Mouse (Mus musculus) MN1 (cell line): ENCODE measurements at regions not wholly inside any gene's neighbourhood (a gene's known extent, or its start where the extent isn't known, plus 50 kb on each side); places are given as distances from the start of the nearest gene placed in this dataset.

Experiments used
- DNase-seq: peaks from one replicate; pipeline ENCODE4 v3.0.0-alpha.2; 2016; ENCODE audit warnings: low spot score

DNA sequence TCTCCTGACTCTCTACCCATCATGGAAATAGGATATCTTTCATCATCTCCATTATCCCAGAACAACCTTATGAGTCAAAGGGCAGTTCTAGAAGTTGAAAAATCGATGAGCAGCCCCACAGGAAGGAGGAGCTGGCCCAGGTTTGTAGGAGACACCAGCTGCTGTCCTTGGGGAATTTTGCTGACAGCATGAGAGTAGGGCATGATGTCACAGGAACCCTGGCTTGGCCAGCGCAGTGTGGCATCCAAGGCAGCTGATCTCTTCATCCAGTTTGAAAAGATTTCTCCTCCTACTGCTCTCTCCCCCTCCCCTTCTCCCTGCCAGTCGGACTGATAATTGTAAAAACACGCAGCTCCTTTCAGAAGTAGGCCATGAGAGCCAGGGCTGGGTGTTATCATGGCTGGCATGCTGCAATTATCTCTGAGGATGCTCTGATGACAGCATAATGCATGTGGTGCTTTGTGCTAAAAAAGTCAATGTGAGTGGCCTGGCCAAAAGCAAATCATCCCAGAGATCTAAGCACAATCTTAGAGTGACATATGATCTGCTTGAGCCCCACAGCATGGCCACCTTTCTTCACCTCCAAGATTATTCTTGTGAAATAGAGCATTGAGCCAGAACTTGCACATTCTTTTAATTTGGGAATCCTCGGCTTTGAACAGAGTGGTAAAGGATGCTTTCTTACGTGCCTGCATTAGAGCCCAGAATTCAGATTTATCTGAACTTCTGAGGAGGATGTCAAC, 54.2 kb downstream of the Gjd2 start:
- DNase-seq = peak; percentile 62

DNA sequence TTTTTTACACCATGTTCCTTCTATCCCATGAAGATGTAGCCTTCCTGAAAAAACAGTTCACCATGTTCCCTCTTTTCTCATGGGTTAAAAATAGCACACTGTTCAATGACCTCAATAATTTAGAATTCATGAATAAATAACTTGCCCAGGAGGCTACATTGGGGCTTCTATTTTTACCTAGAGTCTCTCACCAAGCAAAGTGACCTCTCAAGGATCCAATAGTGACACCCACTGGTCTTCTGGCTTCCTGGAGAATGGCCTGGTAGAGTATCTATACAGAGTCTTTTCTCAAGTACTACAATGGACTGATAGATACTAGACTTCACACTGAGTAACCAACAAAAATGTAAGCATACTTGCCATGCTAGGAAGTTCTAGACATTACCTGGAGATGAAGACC, 60.9 kb downstream of the Gjd2 start:
- no peak for DNase-seq

DNA sequence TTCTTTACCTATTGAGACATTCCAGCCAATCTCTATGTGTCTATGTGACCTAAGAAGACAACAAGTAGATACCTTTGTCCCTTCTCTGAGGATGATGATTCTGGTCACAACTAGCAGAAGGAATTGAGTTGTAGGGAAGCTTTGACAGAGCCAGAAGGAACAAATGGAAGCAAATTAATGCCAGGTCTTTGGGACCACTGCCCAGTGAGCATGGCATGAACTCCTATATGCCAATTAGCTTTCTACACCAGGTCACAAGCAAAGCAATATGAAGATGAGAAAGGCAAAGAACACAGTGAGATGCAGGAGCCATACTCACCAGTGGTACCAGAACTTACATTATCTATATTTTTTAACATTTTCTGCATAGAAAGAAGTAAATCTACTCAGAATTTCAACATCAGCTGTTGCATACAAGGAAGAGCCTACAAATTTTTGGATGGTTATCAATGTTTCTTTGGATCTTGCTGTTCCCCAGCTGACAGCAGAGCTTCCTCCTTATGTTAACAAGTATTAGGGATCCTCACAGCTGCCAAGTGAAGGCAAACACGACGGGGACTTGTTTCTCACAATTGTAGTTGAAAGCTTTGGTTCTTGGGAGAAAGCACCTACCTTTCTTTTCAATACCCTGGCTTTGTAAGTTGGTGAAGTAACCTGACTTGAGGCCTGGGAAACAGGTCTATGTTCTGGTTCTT, 64.0 kb downstream of the Gjd2 start:
- DNase-seq = no peak

DNA sequence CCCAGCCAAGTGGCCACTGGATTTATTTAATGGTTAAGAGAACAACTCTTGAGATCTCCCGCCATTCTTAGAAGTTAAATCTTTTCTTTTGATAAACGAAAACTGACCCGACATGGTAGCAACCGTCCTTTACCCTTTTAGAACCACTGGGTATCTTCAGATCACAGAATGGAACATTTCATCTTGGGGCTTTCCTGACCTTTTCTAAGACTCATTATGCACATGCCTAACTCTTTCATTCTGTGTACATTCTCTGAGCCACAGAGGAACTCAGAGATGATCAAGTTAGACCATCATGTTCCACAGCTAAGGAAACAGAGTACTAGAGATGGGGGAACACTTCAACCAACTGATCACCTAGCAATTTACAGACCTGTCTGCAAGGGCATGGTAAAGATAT, 81.7 kb downstream of the Gjd2 start:
- DNase-seq = no peak

DNA sequence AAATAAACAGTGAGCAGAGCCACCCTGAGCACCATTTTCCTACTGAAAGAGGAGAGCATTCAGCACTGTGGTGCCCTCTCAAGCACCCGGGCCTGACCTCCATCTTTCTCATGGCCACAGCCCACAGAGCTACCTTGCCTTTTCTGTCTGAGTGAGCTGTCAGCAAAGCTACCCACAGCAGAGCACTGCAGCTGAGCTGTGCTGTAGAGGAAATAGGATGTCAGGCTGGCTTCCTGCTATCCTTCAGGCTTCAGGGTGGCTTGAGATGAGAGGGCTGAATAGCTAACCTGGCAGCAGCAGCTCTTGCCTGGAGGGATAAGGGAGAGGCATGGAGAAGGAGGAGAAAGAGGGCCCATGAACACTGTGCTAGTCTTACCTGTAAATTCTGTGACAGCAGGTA, 82.5 kb downstream of the Gjd2 start:
- DNase-seq = no peak

DNA sequence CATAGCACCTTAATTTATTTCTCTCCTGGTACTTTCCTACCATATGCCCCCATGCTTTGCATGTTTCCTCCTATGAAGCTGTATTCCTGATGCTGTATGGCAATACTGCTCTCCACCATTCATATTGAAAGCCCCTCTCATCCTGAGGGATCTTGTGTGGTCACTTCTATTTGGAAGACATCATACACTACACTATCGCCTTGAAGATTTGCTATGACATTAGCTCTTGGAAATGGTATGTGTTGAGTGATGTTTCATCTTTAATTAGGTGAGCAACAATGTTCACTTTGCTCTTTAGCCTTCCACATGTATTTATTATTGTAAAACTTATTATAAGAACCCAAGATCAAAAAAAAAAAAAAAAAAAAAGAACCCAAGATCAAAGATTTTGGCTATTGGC, 81.2 kb upstream of the Arhgap11a start:
- DNase-seq = no peak

DNA sequence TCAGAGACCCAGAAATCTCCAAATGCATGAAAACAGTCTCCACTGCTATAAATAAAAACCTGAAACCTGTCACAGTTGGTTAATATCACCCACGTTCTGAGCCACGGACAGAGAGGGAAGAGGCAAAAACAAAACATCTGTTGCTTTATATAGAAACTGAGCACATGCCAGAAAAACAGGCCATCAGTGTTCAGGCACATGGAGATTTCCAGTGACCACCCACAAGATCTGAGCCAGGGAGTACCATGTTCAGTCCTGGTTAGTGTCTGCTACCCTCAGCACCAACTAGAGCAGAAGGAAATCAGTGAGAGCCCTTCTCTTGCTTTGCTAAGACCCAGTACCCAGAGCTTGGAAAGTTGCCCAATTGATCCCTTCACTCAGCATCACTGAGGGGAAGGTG, 75.7 kb upstream of the Arhgap11a start:
- no peak for DNase-seq

DNA sequence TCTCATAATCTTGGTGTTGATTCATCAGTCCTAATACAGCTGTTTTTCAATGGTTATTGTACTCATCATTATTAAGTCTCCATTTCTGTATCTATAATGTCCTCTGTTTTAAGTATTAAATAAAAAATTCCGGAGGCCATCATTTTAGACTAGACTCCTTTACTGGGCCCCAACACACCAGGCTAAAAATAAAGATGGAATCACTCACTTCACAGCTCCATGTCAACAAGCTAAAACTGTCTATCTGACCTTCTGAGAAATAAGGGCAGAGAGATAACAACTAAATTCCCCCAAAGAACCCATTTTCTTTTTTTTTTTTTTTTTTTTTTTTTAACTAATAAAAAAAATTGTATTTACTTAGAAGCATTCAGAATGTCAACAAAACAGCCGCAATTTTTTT, 70.5 kb upstream of the Arhgap11a start:
- DNase-seq = no peak

DNA sequence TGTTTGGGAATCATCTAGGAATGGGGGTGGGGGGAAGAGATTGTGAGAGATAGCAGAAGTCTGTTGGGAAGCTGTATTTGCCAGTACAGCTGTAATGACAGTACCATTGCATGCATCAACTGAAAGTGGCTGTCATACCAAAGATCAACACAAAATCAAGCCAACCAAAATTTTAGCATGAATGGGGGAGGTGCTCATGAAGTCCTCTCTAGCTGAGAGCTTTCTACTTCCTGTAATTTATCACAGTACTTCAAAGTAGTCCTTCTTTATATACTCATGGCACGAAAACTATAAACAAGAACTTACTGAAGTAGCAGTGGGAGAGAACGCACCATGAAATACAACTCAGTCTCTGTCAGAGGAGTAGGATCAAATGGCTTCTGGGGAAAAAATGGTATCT, 65.8 kb upstream of the Arhgap11a start:
- no peak for DNase-seq

DNA sequence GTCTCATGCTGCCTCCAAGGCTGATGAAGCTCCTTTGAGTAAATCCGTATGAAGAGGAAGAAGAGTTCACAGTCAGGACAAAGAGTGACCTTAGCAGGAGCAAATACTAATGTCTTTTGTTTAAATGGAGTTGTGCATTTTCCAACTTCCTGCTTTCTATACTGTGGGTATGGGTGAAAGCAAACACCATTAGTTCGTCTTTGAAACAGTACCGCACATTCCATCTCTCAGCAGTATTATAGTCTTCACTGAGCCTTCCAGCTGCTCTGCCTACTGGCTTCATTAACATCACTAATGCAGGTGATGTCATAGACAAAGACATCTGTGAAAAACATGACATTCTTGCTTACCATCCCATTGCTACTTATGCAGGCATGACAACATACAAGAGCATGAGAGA, 62.7 kb upstream of the Arhgap11a start:
- no peak for DNase-seq

DNA sequence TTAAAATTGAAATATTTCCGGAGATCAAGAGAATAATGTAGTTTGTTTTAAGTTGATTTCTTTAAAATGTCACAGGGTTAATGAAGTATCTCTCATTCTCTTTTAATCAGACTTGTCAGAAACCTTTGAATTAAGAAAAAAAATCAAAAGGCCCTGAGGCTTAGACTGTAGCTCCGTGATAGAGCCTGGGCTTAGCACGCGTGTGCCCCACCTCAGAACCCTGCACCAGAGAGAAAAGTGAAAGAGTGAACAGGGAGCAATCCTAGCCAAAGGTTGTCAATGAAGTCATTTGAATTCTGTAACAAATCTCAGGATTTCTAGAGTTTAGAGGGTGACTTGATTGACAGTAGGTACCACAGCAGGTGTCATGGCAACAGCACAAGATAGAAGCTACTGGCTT, 61.0 kb upstream of the Arhgap11a start:
- no peak for DNase-seq

DNA sequence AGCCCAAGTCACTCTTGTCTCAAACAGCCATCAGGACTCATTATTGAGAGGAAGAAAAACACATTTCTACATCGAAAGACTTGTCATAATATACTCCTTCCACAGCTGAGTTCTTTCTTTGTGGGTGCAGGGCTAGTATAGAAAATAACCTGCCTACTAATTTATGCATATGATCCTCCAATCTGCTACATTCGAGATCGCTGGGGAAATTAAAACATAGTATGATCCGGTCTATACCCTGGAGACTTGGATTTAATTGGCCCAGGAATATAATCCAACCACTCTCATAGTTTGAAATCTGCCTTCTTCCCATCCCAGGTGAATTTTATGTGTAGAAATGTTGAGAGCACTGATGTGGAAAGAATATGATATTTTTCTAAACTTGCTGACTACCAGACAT, 60.2 kb upstream of the Arhgap11a start:
- DNase-seq = no peak

DNA sequence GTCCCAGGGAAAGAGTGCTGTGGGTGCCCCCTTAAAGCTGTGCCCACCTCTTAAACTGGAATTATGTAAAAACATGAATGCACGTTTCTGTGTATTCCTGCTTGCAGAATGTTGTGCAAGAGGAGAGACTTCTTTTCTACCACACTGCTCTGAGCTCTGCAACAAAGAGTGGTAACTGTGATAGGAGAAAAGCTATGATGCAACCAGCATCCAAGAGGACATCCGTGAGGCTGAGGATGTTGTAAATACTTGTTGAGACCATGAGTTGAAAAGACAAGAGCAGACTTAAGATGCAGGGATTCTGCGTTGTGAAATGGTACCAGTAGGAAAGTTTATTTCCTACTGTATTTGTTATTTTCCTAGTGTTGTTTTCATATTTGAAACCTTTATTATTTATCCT, 56.0 kb upstream of the Arhgap11a start:
- peak; percentile 21 for DNase-seq

DNA sequence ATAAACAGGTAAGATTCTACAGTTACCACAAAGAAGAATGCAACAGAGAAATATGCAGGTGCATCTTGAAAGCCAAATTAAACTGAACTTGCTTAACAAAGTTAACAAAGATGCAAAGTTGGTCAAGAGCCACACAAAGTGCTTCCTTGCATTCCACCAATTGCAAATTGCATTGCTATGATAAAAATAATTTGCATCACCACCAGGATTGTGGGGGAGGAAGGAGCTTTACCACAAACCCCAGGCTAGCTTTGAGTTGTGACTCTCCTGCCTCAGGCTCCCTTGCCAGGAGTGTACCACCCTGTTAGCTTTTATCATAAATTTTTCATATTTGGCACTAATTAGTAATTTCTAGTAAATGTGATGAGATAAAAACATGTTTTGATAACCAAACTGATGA, 55.4 kb upstream of the Arhgap11a start:
- DNase-seq = no peak

DNA sequence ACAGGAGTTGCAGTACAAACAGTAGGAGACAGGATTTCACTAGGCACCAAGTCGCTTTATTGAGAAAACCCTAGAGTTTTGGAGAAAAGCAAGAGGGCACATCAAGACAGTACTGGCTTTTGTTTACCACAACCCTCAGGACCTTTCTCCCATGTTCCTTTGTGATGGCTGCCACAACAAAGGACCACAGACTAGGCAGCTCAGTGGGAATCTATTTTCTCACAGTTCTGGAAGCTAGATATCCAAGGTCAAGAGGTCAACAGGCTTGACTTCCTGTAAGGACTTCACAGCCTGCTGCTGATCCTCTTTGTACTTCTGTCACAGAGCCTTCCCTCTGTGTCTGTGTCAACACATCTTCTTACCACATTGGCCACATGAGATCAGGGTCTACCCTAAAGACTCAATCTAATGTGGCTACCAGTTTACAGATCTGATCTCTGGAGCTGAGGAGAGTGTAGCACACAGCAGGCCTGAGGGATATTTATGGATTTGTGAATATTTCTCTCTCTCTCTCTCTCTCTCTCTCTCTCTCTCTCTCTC, 54.6 kb upstream of the Arhgap11a start:
- no peak for DNase-seq

DNA sequence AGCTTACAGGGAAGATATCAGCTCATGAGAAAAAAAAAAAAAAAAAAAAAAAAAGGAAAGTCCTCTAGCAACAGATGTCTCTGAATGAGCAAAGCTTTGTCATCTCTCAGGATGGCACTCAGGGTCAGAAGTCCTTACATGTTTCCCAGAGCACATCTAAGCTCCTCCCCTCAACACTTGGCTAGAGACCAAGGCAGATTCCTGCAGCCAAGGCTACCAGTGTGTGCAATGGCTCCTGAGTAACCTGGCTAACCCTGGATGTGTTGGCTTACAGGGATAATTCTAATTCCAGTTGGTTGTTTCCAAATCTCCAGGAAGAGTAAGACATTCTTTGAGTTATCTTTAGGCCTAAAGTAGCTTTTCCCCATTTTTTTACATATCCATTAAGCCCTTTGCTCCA, 53.9 kb upstream of the Arhgap11a start:
- no peak for DNase-seq

DNA sequence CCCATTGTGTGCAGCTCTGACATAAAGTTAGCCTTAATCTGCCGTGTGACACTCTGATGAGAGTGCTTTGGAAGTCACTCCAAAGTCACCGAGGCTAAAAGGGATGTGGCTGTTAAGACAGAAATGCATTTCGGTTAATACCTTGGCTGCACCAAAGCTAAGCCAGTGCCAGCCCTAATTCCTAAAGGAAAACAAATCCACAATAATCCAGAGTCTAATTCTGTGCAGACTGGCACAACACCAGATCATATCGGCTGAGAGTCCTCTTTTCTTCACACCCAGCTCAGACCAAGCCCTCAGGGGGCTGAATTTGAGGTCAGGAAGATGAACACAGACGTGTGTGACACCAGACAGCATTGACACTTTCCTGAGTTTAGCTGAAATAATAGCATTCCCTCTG, 52.0 kb upstream of the Arhgap11a start:
- DNase-seq = no peak

DNA sequence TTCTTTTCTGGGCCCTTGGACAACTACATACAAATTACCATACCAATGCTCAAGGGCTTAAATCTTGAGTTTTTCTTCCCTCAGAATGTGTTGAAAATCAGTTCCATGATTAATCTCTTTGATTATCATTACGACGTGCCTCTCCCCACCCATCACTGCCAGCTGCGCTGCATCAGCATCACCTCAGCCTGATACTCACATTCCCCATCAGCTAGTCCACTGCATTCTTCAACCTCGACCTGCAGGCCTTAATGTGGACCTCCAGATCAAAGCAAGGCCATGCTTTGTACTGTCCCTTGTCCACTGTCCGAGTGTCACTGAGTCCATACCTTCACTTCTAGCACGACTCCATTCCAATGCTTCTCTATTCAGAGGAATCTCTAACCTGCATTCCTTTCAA, 50.3 kb upstream of the Arhgap11a start:
- DNase-seq = no peak
